Mouse (Mus musculus): ENCODE data around the gene Atp5mpl. TPM values are rescaled to one million over a fixed set of nuclear protein-coding genes. Genes with fewer than 3 reads are reported as not detected.

Gene Atp5mpl
- polyA plus RNA-seq, 1 experiment, result 310 TPM

DNA sequence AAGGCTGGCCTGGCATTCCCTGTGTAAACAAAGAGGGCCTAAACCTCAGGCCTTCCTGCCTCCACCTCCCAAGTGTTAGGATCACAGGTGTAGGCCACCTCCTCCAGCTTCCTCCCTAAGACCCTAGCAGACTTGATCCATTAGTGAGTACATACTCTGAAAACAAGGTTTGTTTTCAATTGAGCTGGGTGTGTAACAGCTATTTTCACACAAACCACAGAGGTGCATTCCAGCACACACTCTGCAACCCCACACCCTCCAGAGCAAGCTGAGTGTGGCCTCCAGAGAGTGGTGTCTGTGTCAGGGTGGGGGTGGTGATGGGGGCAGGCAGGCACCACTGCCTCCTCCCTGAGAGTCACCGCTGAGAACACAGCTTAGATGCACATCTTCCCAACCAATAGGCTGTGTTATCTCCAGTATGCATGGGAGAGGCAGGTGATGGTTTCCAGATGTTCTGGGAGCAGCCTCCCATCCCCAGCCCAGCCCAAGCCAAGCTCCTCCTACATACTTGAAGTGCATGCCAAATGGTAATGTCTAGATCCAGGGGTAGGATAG lies 28.1 kb downstream of the Atp5mpl start:
- TF ChIP-seq CTCF (IDR thresholded peaks at IDR 0.05; ENCODE audit: extremely low read depth, insufficient read depth, low read length), result no peak
- TF ChIP-seq POLR2A (IDR thresholded peaks at IDR 0.05; ENCODE audit: extremely low read depth, insufficient read depth, low read length), result no peak
- H3K4me3 ChIP-seq (ENCODE audit: insufficient read depth, low read length), result no peak overlapping the region
- H3K4me1 ChIP-seq (ENCODE audit: control insufficient read depth, insufficient read depth, low read length), result no peaks in the 10 kb centered on the region
- no peak overlapping the region for H3K27ac ChIP-seq (ENCODE audit: insufficient read depth, low read length)

GRCm38 (mm10) chr12:111936706-111937550 lies 29.8 kb downstream of the Atp5mpl start:
- no peak for TF ChIP-seq POLR2A (IDR thresholded peaks at IDR 0.05; ENCODE audit: extremely low read depth, insufficient read depth, low read length)
- TF ChIP-seq CTCF (IDR thresholded peaks at IDR 0.05; ENCODE audit: extremely low read depth, insufficient read depth, low read length), result no peak
- Histone ChIP-seq H3K4me3 (ENCODE audit: insufficient read depth, low read length) (no peak overlapping the region), H3K27ac (ENCODE audit: insufficient read depth, low read length) (no peak overlapping the region), H3K4me1 (ENCODE audit: control insufficient read depth, insufficient read depth, low read length) (no peaks in the 10 kb centered on the region)

DNA sequence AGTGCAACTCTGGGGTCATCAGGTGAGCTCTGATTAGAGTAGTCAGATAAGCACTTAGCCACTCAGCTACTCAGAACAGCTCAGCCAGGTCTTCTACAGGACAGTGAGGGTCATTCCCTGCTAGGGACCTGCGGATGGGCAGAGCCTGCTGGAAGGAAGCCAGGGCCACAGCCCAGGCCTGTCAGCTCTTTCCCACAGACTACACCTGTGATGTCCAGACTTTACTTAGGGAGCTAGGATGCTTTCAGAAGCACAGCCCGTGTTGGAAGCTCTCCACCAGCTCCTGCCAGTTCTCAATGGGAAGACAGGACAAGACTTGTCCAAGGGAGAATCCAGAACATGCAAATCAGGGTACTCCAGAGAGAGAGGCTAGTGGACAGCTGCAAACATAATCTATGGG lies 32.8 kb downstream of the Atp5mpl start:
- no peak overlapping the region for H3K27ac ChIP-seq (ENCODE audit: insufficient read depth, low read length)
- no peak for TF ChIP-seq POLR2A (IDR thresholded peaks at IDR 0.05; ENCODE audit: extremely low read depth, insufficient read depth, low read length)
- no peak for TF ChIP-seq CTCF (IDR thresholded peaks at IDR 0.05; ENCODE audit: extremely low read depth, insufficient read depth, low read length)
- H3K4me3 ChIP-seq (ENCODE audit: insufficient read depth, low read length), result no peak overlapping the region
- no peaks in the 10 kb centered on the region for H3K4me1 ChIP-seq (ENCODE audit: control insufficient read depth, insufficient read depth, low read length)

DNA sequence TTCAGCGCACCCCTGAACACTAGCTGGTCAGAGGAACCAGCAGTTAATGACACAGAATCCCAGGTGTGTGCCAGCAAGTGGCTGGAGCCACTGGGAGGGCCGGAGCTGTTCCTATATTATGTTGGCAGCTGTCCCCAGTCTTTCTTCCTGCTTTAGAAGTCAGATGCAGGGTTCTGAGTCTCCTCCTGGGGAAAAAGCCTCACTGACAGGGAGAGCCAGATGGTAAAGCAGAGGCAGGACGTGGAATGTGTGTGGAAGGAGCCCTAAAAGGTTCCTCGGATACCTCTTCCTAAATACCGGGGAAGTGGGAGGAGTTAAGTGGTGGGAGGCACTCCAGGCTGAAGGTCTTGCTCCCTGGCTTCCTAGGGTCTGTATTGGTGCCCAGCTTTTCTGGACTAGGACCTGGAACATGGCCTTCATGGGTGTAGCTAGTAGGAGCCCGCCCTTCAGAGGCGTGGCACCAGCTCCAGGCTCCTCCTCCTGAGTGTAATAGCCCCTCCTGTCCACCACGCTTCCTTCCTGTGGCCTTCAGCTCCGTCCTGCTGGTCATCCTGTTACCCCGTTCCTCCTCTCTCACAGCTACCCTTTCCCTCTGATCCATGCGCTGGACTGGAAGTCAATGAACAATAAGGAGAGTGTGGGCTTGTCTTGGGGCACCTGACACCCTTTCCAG lies 33.6 kb downstream of the Atp5mpl start:
- no peaks in the 10 kb centered on the region for H3K4me1 ChIP-seq (ENCODE audit: control insufficient read depth, insufficient read depth, low read length)
- H3K27ac ChIP-seq (ENCODE audit: insufficient read depth, low read length), result no peak overlapping the region
- no peak overlapping the region for H3K4me3 ChIP-seq (ENCODE audit: insufficient read depth, low read length)
- TF ChIP-seq POLR2A (IDR thresholded peaks at IDR 0.05; ENCODE audit: extremely low read depth, insufficient read depth, low read length) (no peak), CTCF (IDR thresholded peaks at IDR 0.05; ENCODE audit: extremely low read depth, insufficient read depth, low read length) (no peak)

DNA sequence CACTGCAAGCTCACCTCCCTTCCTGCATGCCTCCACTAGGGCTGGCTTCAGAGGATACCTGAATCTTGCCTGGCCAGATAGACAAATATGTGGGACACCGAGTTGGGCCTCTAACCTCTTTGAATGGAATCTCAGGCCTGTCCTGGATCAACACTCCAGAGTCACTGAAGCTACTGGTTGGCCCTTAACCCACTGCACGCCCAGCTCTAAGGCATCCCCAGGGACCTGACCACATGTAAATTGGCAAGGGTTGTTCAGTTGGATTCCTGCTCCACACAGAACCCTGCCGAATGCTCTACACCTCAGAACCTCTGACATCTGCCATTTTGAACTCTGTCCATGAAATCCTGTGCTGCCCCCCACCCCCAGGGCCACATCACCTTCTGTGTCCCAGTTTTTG lies 34.3 kb downstream of the Atp5mpl start:
- no peak overlapping the region for H3K4me3 ChIP-seq (ENCODE audit: insufficient read depth, low read length)
- TF ChIP-seq POLR2A (IDR thresholded peaks at IDR 0.05; ENCODE audit: extremely low read depth, insufficient read depth, low read length), result no peak

GRCm38 (mm10) chr12:111931411-111932025 lies 35.3 kb downstream of the Atp5mpl start:
- Histone ChIP-seq H3K4me1 (ENCODE audit: control insufficient read depth, insufficient read depth, low read length) (no peaks in the 10 kb centered on the region; the same call in 1 of the 2 replicates), H3K27ac (ENCODE audit: insufficient read depth, low read length) (no peak overlapping the region), H3K4me3 (ENCODE audit: insufficient read depth, low read length) (no peak overlapping the region)
- TF ChIP-seq POLR2A (IDR thresholded peaks at IDR 0.05; ENCODE audit: extremely low read depth, insufficient read depth, low read length), result no peak
- no peak for TF ChIP-seq CTCF (IDR thresholded peaks at IDR 0.05; ENCODE audit: extremely low read depth, insufficient read depth, low read length)

More for the DNA sequence above, 34.3 kb downstream of the Atp5mpl start:
- Histone ChIP-seq H3K27ac (ENCODE audit: insufficient read depth, low read length) (no peak overlapping the region), H3K4me1 (ENCODE audit: control insufficient read depth, insufficient read depth, low read length) (no peaks in the 10 kb centered on the region)

DNA sequence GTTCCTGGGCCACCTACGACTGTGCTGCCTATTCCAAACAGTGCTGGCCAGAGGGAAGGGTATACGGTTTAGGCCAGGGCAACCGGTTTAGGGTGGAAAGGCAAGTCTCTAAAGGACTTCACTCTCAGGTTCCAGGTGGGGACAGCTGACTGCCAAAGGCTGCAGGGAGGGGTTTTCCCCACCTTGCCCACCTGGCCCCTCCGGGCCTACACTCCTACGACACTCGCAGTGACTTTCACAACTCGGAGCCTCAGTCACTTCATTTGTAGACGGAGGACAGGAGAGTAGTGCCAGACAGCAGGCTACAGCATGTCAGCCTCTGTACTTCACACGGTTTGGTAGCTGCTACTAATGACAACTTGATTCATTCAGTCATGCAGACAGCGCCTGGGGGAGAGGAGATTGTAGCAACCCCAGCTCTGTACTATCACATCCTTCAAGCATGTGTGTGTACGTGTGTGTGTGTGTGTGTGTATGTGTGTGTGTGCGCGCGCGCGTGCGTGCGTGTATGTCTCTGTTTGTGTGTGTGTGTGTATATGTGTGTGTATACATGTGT lies 38.3 kb downstream of the Atp5mpl start:
- TF ChIP-seq CTCF (IDR thresholded peaks at IDR 0.05; ENCODE audit: extremely low read depth, insufficient read depth, low read length), result no peak
- no peak for TF ChIP-seq POLR2A (IDR thresholded peaks at IDR 0.05; ENCODE audit: extremely low read depth, insufficient read depth, low read length)
- Histone ChIP-seq H3K4me3 (ENCODE audit: insufficient read depth, low read length) (no peak overlapping the region), H3K4me1 (ENCODE audit: control insufficient read depth, insufficient read depth, low read length) (no peaks in the 10 kb centered on the region; the same call in 1 of the 2 replicates), H3K27ac (ENCODE audit: insufficient read depth, low read length) (no peak overlapping the region)

DNA sequence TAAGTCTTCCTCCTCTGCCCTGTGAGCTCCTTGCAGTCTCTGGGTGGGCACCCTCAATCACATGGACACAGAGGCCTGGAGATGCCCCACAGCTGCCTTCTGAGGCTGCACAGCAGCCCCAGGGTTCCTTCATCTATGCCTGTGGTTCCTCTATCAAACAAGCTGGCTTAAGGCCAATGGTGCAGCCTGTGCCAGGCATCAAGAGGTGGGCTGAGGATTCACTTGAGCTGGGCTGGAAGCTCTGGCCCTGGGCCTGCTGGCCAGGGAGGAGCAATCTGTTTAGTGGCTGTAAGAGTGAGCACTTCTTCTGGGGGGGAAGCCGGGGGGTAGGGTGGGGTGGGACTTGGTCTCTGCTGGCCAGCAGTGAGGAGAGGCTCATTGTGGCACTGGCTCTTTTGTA lies 39.4 kb downstream of the Atp5mpl start:
- TF ChIP-seq POLR2A (IDR thresholded peaks at IDR 0.05; ENCODE audit: extremely low read depth, insufficient read depth, low read length) (no peak), CTCF (IDR thresholded peaks at IDR 0.05; ENCODE audit: extremely low read depth, insufficient read depth, low read length) (no peak)
- no peak overlapping the region for H3K27ac ChIP-seq (ENCODE audit: insufficient read depth, low read length)
- H3K4me3 ChIP-seq (ENCODE audit: insufficient read depth, low read length), result no peak overlapping the region

DNA sequence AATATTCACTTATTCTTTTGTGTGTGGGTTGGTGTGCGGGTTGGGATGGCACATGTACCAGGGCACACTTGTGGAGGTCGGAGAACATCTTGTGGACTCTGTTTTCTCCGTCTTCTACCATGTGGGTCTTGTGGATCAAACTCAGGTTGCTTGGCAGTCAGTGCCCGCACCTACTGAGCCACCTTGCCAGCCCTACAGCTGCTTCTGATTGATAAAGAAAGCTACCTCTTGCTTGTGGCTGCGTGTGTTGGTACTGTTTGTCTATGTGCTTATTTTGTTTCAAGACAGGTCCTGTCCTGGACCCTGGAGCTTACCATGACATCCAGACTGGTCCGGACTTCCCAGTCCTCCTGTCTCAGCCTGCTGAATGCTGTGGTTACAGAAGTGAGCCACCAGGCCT lies 43.7 kb downstream of the Atp5mpl start:
- H3K4me3 ChIP-seq (ENCODE audit: insufficient read depth, low read length), result no peak overlapping the region
- no peak overlapping the region for H3K27ac ChIP-seq (ENCODE audit: insufficient read depth, low read length)
- TF ChIP-seq POLR2A (IDR thresholded peaks at IDR 0.05; ENCODE audit: extremely low read depth, insufficient read depth, low read length) (no peak), CTCF (IDR thresholded peaks at IDR 0.05; ENCODE audit: extremely low read depth, insufficient read depth, low read length) (no peak)
- no peaks in the 10 kb centered on the region; the same call in 1 of the 2 replicates for H3K4me1 ChIP-seq (ENCODE audit: control insufficient read depth, insufficient read depth, low read length)

More for the DNA sequence above, 39.4 kb downstream of the Atp5mpl start:
- no peaks in the 10 kb centered on the region; the same call in 1 of the 2 replicates for H3K4me1 ChIP-seq (ENCODE audit: control insufficient read depth, insufficient read depth, low read length)

All from cortical plate, adult 2 months (tissue).